Mouse (Mus musculus) heart, embryonic 16.5 days (tissue): ENCODE data around the gene Abca4. TPM values are rescaled to one million over a fixed set of nuclear protein-coding genes. Genes with fewer than 3 reads are reported as not detected.

Experiments
- ATAC-seq: fragments of 200-750 bp; cut with Nextera tagmentation; replicated peaks from 2 replicates; pipeline ENCODE4 v1.8.0; 2017; ENCODE audit warnings: moderate number of reproducible peaks; ENCODE audit not compliant: insufficient read depth, low FRiP score; ENCODE audit errors: extremely low read depth
- H3K27ac ChIP-seq: fragments of 300-500 bp; sonication (generic); 2 replicates; pipeline ENCODE4 v1.5.1; 2014; ENCODE audit warnings: mild to moderate bottlenecking, low read length, control low read depth, moderate library complexity
- H3K27me3 ChIP-seq: fragments of 300-500 bp; sonication (generic); 2 replicates; pipeline ENCODE4 v1.6.1; 2014; ENCODE audit warnings: low read length, mixed read lengths; ENCODE audit not compliant: control insufficient read depth, insufficient read depth
- H3K36me3 ChIP-seq: fragments of 300-500 bp; sonication (generic); 2 replicates; pipeline ENCODE4 v1.6.1; 2014; ENCODE audit not compliant: control insufficient read depth, insufficient read depth
- H3K4me1 ChIP-seq: fragments of 300-500 bp; sonication (generic); 2 replicates; pipeline ENCODE4 v1.6.1; 2014; ENCODE audit warnings: low read length, mixed read lengths; ENCODE audit not compliant: control insufficient read depth, insufficient read depth
- H3K4me2 ChIP-seq: fragments of 300-500 bp; sonication (generic); 2 replicates; pipeline ENCODE4 v1.6.1; 2014; ENCODE audit warnings: low read depth, mild to moderate bottlenecking, control low read depth, low read length
- H3K4me3 ChIP-seq: fragments of 300-500 bp; sonication (generic); 2 replicates; pipeline ENCODE4 v1.5.1; 2014; ENCODE audit warnings: mild to moderate bottlenecking, control low read depth, low read length
- H3K9ac ChIP-seq: fragments of 300-500 bp; sonication (generic); 2 replicates; pipeline ENCODE4 v1.6.1; 2014; ENCODE audit warnings: low read length, control low read depth
- H3K9me3 ChIP-seq: fragments of 300-500 bp; sonication (generic); replicated peaks from 2 replicates; pipeline ENCODE4 v1.6.1; 2016; ENCODE audit warnings: low read length; ENCODE audit not compliant: control insufficient read depth
- WGBS: fragments of 180-500 bp; shearing (Covaris S2); extraction: QIAGEN DNeasy Blood & Tissue Kit; methylation state at CpG from one replicate; pipeline ENCODE4 v1.1.7; 2014; 5-methylcytosine and 5-hydroxymethylcytosine counted together
- polyA plus RNA-seq: library from polyadenylated mRNA; unstranded; fragments of >200 nt; fragmentation: Nextera tagmentation; extraction: Ambion mirVana; gene quantifications from 2 replicates; pipeline ENCODE4 v1.2.1, GENCODE M21; 2015

The Abca4 gene
- 3.4 and 3.5 TPM in 2 replicates for polyA plus RNA-seq

DNA sequence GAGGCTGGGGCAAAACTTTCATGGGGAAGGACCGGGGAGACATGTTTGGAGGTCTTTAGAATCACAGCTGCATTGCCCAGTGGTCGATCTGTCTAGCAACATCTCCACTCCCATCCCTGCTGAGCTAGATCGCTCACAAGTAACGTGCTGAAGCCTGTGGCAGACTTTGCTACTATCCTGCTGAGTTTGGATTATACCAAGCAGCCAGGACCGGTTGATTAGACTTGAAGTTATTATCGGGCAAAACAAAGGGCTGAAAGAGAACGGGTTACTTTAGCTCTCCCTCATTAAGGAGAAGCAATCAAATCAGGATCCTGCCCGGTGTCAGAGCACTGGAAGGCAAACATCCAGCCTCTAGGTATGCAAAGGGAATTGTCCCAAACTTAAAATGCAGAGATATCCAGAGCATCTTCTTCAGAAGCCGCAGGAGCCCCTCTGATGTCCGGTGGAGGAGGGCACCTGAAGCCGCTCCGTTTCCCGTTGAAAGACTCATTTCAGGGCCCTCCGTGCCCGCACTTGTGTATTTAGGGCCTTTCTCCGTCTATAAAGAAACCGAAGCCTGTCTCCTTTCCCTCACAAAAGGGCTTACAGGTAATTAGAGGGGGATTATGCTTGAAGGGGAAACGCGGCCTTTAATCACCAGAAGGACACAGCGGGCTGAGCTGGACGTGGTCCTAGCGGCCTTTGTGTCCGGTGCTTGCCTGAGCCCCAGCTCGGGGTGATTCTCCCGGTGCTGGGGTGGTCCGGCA is at the start of gene Abca4:
Gene Abca4 (plus strand): TSS at position 645 of the 749 bp plus-strand sequence.
- no peak within 1 kb of the TSS; the same call in 1 of the 2 replicates for H3K4me3 ChIP-seq

DNA sequence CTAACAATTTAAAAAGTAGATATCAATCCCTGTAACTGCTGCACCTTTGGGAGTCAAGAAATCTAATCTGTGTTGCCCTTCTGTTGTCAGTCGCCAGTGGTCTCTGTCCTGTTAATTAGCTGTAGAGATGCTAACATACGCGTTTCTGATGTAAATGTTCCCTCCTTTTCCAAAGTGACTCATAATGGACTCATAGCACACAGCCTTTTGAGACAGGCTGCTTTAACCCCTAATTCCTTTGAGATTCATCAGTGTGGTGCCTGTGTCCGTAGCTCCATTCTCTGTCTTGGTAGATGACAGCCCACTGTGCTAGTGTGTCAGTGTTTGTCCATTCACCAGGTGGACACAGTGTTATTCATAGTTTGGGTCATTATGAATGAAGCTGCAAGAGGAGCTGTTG is 49.1 kb upstream of the Abca4 start:
- Histone ChIP-seq H3K4me1 (0 out of 2 replicates have a peak, but pooled peaks cover 4% of the 10 kb centered on the region), H3K9me3 (no peaks in the 10 kb centered on the region), H3K27me3 (no peaks in the 10 kb centered on the region), H3K4me2 (no peak overlapping the region), H3K27ac (no peak overlapping the region), H3K9ac (no peak overlapping the region), H3K36me3 (peaks cover 26% of the 10 kb centered on the region), H3K4me3 (no peak overlapping the region)
- 83% methylated on average over 4 of the region's 4 CpGs for WGBS
- no peak for ATAC-seq

More for the DNA sequence above, at the start of gene Abca4:
- ATAC-seq = no peak
- WGBS = 41% methylated on average over 26 of the region's 26 CpGs
- Histone ChIP-seq H3K9me3 (no peaks in the 10 kb centered on the region), H3K36me3 (no peaks in the 10 kb centered on the region), H3K27me3 (no peaks in the 10 kb centered on the region), H3K27ac (peak within 1 kb of the TSS; percentile 68), H3K4me1 (peaks cover 48% of the 10 kb centered on the region), H3K9ac (peak within 1 kb of the TSS; percentile 10; the same call in 1 of the 2 replicates), H3K4me2 (peak within 1 kb of the TSS; percentile 46)

DNA sequence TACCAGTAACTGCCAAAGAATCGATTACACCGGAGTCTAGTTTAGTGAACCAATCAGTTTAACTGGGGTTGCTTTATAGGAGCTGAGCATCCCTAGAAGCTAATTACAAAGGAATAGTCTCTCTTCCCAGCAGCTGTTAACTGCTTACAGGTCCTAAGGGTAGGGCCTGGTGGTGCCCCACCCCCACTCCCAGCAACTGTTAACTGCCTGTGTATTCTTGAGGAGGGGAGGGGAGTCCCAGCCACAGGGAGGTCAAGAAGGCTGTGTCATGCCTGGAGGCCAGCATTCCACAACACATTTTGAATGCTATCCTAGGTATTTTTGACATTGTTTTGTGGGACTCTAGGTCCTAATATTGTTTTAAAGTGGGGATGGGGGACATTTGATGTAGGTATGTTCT is 44.3 kb upstream of the Abca4 start:
- Histone ChIP-seq H3K36me3 (peaks cover 16% of the 10 kb centered on the region), H3K4me2 (no peak overlapping the region), H3K27ac (no peak overlapping the region), H3K9me3 (no peaks in the 10 kb centered on the region), H3K4me1 (peaks cover 13% of the 10 kb centered on the region; the same call in 1 of the 2 replicates), H3K4me3 (no peak overlapping the region), H3K9ac (no peak overlapping the region), H3K27me3 (no peaks in the 10 kb centered on the region)
- no peak for ATAC-seq
- WGBS = 91% methylated on average over 2 of the region's 2 CpGs

DNA sequence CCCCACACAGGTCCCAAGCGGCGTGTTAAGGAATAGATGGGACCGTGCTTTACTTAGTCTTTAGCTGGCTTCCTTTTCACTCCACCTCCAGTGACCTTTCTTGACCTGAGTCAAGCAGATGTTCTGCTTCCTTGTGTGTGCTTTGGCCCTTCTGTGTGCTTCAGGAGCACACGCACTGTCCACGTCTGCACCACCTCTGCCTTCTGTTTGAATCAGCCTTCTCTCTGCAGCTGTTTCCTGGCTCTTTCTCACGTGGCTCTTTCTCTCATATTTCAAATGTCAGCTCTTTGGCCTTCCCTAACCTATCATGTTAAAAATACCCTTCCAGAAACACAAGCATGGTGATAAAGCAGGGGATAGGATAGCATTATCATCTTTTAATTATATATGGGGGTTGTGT is 42.7 kb upstream of the Abca4 start:
- WGBS = 53% methylated on average over 6 of the region's 6 CpGs
- no peak overlapping the region; the same call in 1 of the 2 replicates for H3K27ac ChIP-seq
- H3K36me3 ChIP-seq = peaks cover 21% of the 10 kb centered on the region
- no peak overlapping the region for H3K9ac ChIP-seq
- no peak for ATAC-seq
- no peak overlapping the region for H3K4me2 ChIP-seq
- peaks cover 13% of the 10 kb centered on the region; the same call in 1 of the 2 replicates for H3K4me1 ChIP-seq
- no peaks in the 10 kb centered on the region for H3K9me3 ChIP-seq
- H3K27me3 ChIP-seq = no peaks in the 10 kb centered on the region
- no peak overlapping the region for H3K4me3 ChIP-seq

DNA sequence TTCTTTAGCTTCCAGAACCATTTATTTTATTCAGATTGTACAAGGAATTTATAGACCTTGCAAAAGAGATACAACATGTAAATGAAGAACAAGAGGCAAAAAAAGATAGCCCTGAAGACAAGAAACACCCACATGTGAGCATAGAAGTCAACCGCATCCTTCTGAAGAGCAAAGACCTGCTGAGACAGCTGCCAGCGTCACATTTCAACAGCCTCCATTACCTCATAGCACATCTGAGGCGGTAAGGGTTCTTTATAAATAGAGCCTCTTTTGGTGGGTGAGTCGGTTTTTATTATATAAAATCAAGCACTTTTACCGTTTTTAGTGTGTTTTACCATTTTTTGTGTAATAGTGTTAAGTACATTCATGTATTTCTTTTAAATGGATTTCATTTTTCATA is 34.4 kb upstream of the Abca4 start:
- 81% methylated on average over 5 of the region's 5 CpGs for WGBS
- H3K36me3 ChIP-seq = peaks cover 56% of the 10 kb centered on the region
- no peak for ATAC-seq

DNA sequence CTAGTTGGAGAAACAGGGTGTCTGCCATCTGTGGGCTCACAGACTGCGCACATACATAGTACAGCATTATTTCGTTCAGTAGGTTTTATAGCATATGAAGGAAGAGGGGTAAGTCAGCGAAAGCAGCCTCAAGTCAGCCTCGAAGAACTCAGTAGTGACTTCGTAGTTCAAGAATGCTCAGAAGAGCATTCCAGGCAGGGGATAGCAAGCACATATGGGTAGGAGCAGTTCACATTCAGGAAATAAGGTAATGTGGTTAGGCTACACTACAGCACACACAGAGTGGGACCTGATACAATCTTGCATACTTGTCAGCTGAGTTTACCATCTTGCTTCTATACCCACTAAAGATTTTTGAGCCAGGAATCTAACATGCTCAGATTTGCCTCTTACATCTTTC is 34.0 kb upstream of the Abca4 start:
- Histone ChIP-seq H3K36me3 (peaks cover 56% of the 10 kb centered on the region), H3K27me3 (no peaks in the 10 kb centered on the region), H3K4me2 (no peak overlapping the region), H3K4me3 (no peak overlapping the region), H3K9ac (no peak overlapping the region), H3K27ac (no peak overlapping the region), H3K4me1 (no peaks in the 10 kb centered on the region), H3K9me3 (no peaks in the 10 kb centered on the region)
- WGBS = 67% methylated on average over 5 of the region's 5 CpGs
- ATAC-seq = no peak

More for the DNA sequence above, 34.4 kb upstream of the Abca4 start:
- Histone ChIP-seq H3K4me1 (no peaks in the 10 kb centered on the region), H3K9me3 (no peaks in the 10 kb centered on the region), H3K27me3 (no peaks in the 10 kb centered on the region), H3K4me3 (no peak overlapping the region), H3K27ac (no peak overlapping the region), H3K4me2 (no peak overlapping the region), H3K9ac (no peak overlapping the region)

DNA sequence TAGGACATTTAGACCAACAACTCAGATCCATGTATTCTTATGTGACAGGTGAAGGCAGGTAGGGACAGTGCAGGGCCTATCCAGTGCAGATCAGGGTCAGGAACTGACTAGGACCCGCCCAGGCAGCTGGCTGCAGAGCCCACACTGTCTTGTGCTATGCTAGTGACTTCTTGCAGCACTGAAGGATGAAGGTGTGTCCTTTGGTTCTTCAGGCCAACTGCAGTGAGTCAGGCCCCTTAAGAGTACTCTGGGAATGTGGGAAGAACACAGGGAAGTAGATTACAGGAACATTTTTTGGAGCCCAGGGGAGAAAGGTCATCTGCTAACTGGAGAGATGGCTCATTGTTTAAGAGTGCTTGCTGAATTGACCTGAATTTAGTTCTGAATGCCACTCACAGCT is 31.8 kb upstream of the Abca4 start:
- Histone ChIP-seq H3K4me2 (no peak overlapping the region), H3K9ac (no peak overlapping the region), H3K27me3 (no peaks in the 10 kb centered on the region), H3K27ac (no peak overlapping the region), H3K4me1 (no peaks in the 10 kb centered on the region), H3K9me3 (no peaks in the 10 kb centered on the region), H3K36me3 (peaks cover 51% of the 10 kb centered on the region), H3K4me3 (no peak overlapping the region)
- WGBS = 83% methylated on average over 1 of the region's 1 CpGs
- ATAC-seq = no peak

DNA sequence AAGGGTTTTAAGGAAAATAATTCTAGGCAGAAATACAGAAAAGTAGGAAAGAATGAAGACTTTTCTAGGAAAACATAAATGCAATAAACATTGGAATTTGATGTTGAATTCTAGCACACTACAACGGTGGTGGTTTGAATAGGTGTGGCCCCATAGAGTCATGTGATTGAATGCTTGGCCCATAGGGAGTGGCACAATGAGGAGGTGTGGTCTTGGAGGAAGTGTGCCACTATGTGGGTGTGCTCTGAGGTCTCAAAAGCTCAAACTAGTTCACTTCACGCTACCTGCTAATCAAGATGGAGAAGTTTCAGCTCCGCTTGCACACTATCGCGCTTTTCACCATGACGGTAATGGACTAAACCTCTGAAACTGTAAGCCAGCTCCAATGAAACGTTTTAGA is 25.8 kb upstream of the Abca4 start:
- no peak overlapping the region for H3K27ac ChIP-seq
- H3K27me3 ChIP-seq = no peaks in the 10 kb centered on the region
- no peak for ATAC-seq
- WGBS = 92% methylated on average over 7 of the region's 7 CpGs
- no peak overlapping the region for H3K4me2 ChIP-seq
- H3K4me1 ChIP-seq = no peaks in the 10 kb centered on the region
- peaks cover 13% of the 10 kb centered on the region for H3K36me3 ChIP-seq
- no peak overlapping the region for H3K4me3 ChIP-seq
- H3K9me3 ChIP-seq = no peaks in the 10 kb centered on the region
- no peak overlapping the region for H3K9ac ChIP-seq

DNA sequence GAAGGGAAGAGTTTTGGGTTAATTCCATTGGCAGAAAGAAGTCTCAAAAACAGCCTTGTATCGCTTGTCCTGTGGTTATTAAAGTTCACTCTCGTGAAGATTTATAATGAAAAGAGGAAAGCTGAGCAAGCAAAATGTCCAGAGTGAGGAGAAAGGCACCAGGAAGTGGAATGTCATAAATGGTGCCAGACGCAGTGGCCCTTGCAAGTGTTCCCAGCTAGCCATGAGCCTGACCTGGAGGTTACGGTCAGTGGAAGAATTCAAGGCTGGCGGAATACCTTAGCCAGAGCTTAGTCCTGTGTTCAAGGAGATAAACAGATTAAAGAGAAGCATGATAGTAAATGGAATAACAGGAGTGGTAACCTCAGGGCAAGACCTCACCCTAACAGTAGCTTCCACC is 25.1 kb upstream of the Abca4 start:
- H3K9me3 ChIP-seq = no peaks in the 10 kb centered on the region
- ATAC-seq = no peak
- H3K4me3 ChIP-seq = no peak overlapping the region
- H3K27me3 ChIP-seq = no peaks in the 10 kb centered on the region
- H3K4me2 ChIP-seq = no peak overlapping the region
- no peak overlapping the region for H3K27ac ChIP-seq
- 88% methylated on average over 5 of the region's 5 CpGs for WGBS
- H3K9ac ChIP-seq = no peak overlapping the region
- H3K36me3 ChIP-seq = peaks cover 9% of the 10 kb centered on the region
- H3K4me1 ChIP-seq = no peaks in the 10 kb centered on the region
